Mouse (Mus musculus) cerebellum, adult 2 months (tissue): ENCODE data around the gene Saxo2.

ENCODE experiments used
- CTCF ChIP-seq: fragments of 200-500 bp; IDR thresholded peaks from 2 replicates; pipeline ENCODE4 v1.5.1; 2011; ENCODE audit warnings: low read depth, mild to moderate bottlenecking, control low read depth, low read length, moderate library complexity, borderline replicate concordance; ENCODE audit not compliant: insufficient read depth
- POLR2A ChIP-seq: fragments of 200-500 bp; IDR thresholded peaks from 2 replicates; pipeline ENCODE4 v1.6.1; 2011; ENCODE audit warnings: low read length, control low read depth, borderline replicate concordance; ENCODE audit not compliant: insufficient read depth

GRCm38 (mm10) chr7:82590931-82591330 is 57.4 kb downstream of the Saxo2 start:
- no peak for TF ChIP-seq CTCF
- TF ChIP-seq POLR2A = no peak
